Mouse (Mus musculus) CH12F3 (cell line): ENCODE measurements around the gene Kl.

ENCODE experiments used
- in situ Hi-C: fragments of 300-500 bp; cut with MboI; formaldehyde crosslinking; loops from 2 replicates; pipeline ENCODE4 v1.14.3; 2020; ENCODE audit warnings: low sequenced_read_pairs

The Kl gene

DNA sequence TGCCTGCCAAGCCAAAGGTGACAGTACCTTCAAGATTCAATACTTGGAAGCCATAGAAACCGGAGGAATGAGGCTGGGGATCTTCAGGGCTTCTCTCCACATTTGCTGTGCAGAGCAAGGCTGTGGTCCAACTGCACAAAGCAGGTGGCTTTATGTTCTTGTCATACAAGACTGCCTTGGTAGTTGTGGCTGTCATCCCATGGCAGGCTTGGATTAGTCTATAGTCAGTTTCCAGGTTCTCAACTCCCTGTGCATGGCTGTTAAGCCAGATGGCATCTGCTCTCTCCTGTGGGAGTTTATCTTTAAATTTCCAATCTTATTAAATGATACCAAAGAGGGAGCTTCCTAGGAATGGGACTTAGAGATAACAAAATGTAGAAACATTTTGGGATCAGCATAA lies 9.2 kb downstream of the Kl start:
- in situ Hi-C loops = no loop called here

DNA sequence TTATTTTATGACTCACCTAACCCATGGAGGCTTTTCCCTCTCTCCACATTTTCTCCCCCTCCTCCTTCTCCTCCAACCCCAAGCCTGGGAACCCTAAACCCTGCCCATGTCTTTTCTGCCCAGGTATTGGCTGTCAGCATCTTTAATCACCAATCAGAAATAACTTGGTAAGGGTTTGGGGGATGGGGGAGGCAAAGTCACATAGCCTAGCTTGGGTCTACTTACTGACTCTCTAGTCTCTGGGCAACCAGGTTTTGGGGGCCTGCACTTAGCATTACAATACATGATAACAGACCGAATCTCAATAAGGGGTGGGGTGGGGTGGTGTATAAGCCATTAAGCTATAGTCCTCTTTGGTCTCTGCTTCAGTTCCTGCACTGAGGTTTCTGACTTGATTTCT lies 10.3 kb downstream of the Kl start:
- in situ Hi-C loops = no loop called here

- in situ Hi-C loops = no loop called here
Observed at GRCm38 (mm10) chr5:150967925-150968324, 15.5 kb downstream of the Kl start.

DNA sequence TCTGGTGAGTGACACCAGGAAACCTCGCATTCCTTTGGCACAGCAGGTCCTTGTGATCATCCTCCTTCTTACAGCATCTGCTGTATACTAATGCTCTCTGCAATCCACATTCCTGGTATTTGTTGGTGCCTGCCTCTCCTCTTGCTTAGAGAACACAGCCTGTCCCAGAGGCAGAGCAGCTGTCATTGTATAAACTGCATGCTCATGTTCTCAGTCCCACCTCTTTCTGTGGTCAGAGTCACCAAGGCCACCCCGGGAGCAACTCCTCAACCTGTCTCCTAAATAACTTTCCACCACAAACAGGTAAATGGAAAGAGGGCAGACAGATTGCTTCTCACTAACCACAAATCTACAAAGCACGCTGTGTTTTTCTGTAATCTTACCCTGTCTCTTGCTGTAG lies 18.1 kb downstream of the Kl start:
- in situ Hi-C loops = no loop called here

- in situ Hi-C loops = no loop called here
Observed at GRCm38 (mm10) chr5:150971126-150971525, 18.7 kb downstream of the Kl start.

- in situ Hi-C loops = no loop called here
Observed at GRCm38 (mm10) chr5:150974226-150974625, 21.8 kb downstream of the Kl start.

DNA sequence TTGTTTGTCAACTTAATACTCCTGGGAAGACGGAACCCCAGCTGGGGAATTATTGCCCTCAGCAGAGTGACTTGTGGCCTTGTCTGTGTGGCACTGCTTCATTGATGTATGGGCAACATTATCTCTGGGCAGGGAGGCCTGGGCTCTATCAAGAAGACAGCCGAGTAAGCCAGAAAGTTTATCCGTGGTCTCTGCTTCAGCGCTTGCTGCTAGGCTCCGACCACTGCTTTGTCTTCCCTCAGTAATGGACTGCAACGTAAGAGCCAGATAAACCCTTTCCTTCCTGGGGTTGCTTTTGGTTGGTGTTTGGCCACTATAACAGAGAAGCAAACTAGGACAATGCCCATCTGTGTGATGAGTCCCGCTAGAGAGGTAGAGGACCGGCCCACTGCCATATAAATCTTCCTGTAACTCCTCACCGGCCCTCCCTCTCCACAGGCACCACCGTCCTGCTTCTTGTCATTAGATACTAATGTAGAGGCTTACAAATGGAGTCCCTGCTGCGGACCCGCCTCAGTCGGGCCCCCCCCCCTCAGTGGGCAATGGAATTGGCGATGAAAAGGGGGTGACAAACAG lies 25.1 kb downstream of the Kl start:
- in situ Hi-C loops = no loop called here

- in situ Hi-C loops = no loop called here
Observed at GRCm38 (mm10) chr5:150979341-150980136, 27.1 kb downstream of the Kl start.

DNA sequence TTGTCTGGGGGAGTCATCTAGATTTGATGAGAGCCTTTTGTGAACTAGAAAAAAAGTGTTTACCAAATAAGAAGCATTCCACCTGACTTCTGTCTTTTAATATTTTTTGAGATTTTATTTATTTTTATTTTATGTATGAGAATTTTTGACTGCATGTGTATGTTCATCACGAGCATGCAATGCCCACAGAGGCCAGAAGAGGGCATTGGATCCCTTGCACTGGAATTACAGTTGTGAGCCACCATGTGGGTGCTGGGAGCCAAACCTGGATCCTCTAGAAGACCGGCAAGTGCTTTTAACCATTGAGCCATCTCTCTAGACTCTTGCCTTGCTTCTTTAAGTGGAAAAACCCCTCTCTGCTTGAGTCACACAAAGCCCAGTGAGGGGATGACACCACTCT lies 29.7 kb downstream of the Kl start:
- in situ Hi-C loops = no loop called here

DNA sequence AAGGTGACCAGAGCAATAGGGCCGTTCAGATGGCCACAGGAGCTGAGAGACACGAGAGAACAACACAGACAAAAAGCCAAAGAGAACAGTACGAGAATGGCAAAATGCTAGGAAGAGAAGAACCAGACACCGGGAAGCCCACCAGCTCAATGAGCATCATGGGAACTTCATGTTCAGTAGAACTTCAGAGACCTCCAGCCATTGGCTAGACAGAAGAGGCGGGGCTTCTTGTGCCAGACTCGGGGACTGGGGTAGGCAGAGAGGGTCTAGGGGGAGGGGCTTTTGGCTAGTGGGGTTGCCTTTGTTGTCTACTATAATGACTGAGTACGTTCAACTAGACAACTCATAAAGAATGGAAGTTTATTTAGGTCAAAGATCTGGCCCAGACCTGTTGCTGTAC lies 41.7 kb downstream of the Kl start:
- in situ Hi-C loops = no loop called here

GRCm38 (mm10) chr5:150996586-150996985 lies 44.2 kb downstream of the Kl start:
- in situ Hi-C loops = no loop called here

- in situ Hi-C loops = no loop called here
Observed at GRCm38 (mm10) chr5:151001111-151001510, 48.7 kb downstream of the Kl start.

- in situ Hi-C loops = no loop called here
Observed at GRCm38 (mm10) chr5:151002051-151002450, 49.6 kb downstream of the Kl start.

DNA sequence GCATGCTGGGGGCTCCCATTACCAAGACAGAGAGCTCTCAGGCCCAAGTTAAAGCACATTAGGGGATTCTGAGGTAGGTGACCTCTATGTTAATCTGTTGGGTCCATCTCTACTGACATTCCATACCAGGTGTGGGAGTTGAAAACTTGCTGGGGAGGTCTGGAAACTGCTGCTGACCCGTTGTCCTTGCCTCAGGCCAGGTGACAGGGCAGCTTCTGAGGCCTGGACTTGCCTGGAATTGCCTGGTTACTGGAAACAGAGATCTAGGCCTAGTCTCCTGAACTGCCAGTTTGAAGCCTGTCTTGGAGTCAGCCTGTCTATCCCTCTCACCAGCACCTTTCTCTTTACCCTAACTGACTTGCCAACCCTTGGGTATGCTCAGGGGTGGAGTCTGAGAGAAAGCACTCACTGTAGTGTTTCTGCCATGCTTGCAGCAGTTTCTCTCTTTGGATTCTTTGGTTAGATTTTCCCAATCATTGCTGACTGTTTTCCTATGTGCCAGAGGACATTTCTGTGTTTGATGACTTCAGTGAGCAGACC lies 51.9 kb downstream of the Kl start:
- in situ Hi-C loops = no loop called here

GRCm38 (mm10) chr5:151018450-151018849 lies 66.0 kb downstream of the Kl start:
- in situ Hi-C loops = no loop called here

DNA sequence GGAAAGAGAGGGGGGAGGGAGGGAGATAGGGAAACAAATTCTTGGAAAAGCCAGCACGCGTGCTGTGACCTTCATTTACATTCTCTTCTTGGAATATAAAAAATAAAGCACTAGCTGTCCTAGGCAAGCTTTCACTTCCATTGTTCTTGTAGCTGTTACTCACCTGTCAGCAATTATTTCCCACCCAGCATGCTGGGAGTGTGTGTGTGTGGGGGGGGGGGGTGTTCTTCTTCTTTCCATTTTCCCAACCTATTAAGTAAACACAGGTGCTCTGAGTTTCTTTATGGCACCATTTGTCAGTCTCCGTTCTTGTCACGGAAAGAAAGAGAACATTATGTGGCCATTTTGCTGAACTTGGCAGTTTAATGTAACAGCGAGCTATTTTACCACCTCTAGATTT lies 66.6 kb downstream of the Kl start:
- in situ Hi-C loops = no loop called here

GRCm38 (mm10) chr5:151020031-151020820 lies 67.8 kb downstream of the Kl start:
- in situ Hi-C loops = no loop called here

DNA sequence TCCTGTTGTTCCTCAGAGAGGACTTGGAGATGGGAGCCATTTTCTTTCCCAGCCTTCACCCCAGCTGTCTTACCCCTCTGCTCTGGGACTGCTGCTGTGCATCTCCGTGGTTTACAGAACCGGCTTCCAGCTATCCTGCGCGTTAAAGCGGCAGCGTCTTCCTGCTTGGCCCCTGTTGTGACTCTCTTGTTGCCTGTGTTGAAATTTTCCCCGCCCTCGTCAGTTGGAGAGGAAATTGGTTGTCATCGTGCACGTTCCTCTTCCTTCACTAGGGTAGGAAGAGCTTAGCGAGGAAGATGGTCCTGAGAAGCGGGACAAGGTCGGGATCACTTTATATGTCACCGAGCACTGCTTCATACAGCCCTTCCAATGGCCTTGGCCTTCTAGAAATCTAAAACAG lies 68.4 kb downstream of the Kl start:
- in situ Hi-C loops = no loop called here

DNA sequence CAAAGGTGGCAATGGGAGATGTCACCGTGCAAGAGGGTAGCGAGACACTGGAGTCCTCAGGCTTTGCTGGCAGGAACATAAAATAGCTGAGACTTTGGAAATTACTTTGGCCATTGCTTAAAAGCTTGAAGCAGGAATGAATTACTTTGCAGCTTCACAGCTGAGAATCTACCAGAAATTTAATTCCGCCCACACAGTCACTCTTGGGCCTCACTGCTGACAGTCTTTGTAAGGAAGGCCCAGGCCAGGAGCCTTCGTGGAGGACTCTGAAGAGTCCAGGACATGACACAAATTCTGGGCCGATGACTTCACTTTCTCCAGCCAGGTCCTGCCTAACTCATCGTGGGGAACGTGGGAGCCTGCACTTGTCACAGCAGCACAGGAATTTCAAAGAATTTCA lies 69.6 kb downstream of the Kl start:
- in situ Hi-C loops = no loop called here

- in situ Hi-C loops = no loop called here
Observed at GRCm38 (mm10) chr5:151022939-151023338, 70.5 kb downstream of the Kl start.

DNA sequence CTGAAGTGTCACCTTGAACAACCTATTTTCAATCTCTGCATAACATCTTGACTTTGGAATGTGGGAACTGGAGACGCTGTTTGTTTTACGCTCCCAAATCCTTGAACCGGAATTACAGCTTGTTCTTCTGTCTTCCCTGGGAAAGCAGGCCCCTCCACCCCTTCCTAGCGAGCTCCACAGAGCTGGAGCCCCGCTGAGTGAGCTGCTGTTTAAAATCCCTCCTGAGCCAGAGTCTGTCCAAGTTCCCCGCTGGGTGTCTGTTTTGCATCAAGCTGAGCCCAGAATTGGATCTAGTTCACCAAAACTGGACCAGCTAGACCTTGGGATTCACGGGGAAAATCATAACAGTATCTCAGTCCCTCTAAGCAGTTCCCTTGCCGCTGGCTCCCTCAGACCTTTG lies 71.1 kb downstream of the Kl start:
- in situ Hi-C loops = no loop called here

- in situ Hi-C loops = no loop called here
Observed at GRCm38 (mm10) chr5:151024483-151024882, 72.1 kb downstream of the Kl start.
